Mouse (Mus musculus) ES-E14 (cell line): ENCODE data around the gene Taf5l. TPM values are rescaled to one million over a fixed set of nuclear protein-coding genes. Genes with fewer than 3 reads are reported as not detected.
A peak's percentile ranks its signal among the peaks of the same experiment; 100 is the strongest.

Experiments
- DNase-seq: peaks from one replicate; pipeline ENCODE4 v3.0.0-alpha.2; 2013; ENCODE audit warnings: low read depth, low spot score
- H3K27ac ChIP-seq: 2 replicates; pipeline ENCODE4 v1.5.1; 2012; ENCODE audit warnings: low read depth, mild to moderate bottlenecking, low read length, moderate library complexity, mixed read lengths; ENCODE audit not compliant: poor library complexity, insufficient read depth, severe bottlenecking
- H3K36me3 ChIP-seq: 2 replicates; pipeline ENCODE4 v1.6.1; 2012; ENCODE audit warnings: mild to moderate bottlenecking, low read length, moderate library complexity, mixed read lengths; ENCODE audit not compliant: control insufficient read depth, poor library complexity, insufficient read depth, severe bottlenecking
- H3K4me1 ChIP-seq, 2 experiments: fragments of 150-350 bp in 1 of 2; sonication (generic) in 1 of 2; 2 replicates each; pipeline ENCODE4 v1.6.1; 2012; ENCODE audit warnings: low read length in 2 of 2, mild to moderate bottlenecking in 1 of 2, mixed read lengths in 1 of 2; ENCODE audit not compliant: control insufficient read depth in 2 of 2, insufficient read depth in 2 of 2, poor library complexity in 1 of 2
- H3K4me3 ChIP-seq, 2 experiments: fragments of 150-350 bp in 1 of 2; sonication (generic) in 1 of 2; 2 replicates each; pipeline ENCODE4 v1.5.1; 2012; ENCODE audit warnings: low read length in 2 of 2, low read depth in 1 of 2, mild to moderate bottlenecking in 1 of 2, mixed read lengths in 1 of 2; ENCODE audit not compliant: insufficient read depth in 1 of 2, poor library complexity in 1 of 2, severe bottlenecking in 1 of 2
- H3K9ac ChIP-seq: 2 replicates; pipeline ENCODE4 v1.6.1; 2012; ENCODE audit warnings: low read depth, mild to moderate bottlenecking, low read length, mixed read lengths; ENCODE audit not compliant: poor library complexity, insufficient read depth, severe bottlenecking
- H3K9me3 ChIP-seq: fragments of 150-350 bp; sonication (generic); 2 replicates; pipeline ENCODE4 v1.6.1; 2012; ENCODE audit warnings: low read depth, mild to moderate bottlenecking, low read length; ENCODE audit not compliant: control insufficient read depth, insufficient read depth
- CHD2 ChIP-seq: IDR thresholded peaks from 2 replicates; pipeline ENCODE4 v1.6.1; 2014; ENCODE audit warnings: mild to moderate bottlenecking, low read depth, low read length, inconsistent platforms
- HCFC1 ChIP-seq: IDR thresholded peaks from 2 replicates; pipeline ENCODE4 v1.6.1; 2012; ENCODE audit warnings: low read length, inconsistent platforms, borderline replicate concordance; ENCODE audit not compliant: insufficient read depth
- MAFK ChIP-seq: IDR thresholded peaks from 2 replicates; pipeline ENCODE4 v1.6.1; 2014; ENCODE audit warnings: mild to moderate bottlenecking, low read depth, low read length, inconsistent platforms; ENCODE audit not compliant: insufficient read depth
- ZC3H11A ChIP-seq: IDR thresholded peaks from 2 replicates; pipeline ENCODE4 v1.6.1; 2012; ENCODE audit warnings: low read depth, mild to moderate bottlenecking, inconsistent platforms, low read length, borderline replicate concordance
- ZNF384 ChIP-seq: IDR thresholded peaks from 2 replicates; pipeline ENCODE4 v1.6.1; 2012; ENCODE audit warnings: low read depth, low read length, inconsistent platforms
- in situ Hi-C, 2 experiments: fragments of 600-800 bp; cut with MboI; formaldehyde crosslinking; loops; one replicate each; pipeline ENCODE4 v1.15.1; 2025; ENCODE audit warnings: low sequenced_read_pairs in 2 of 2, inconsistent platforms in 1 of 2; ENCODE audit not compliant: unreplicated experiment in 2 of 2
- total RNA-seq: library from RNA; depleted of rRNA; stranded (reverse); fragments of 300-350 nt; gene quantifications from 2 replicates; pipeline ENCODE4 v1.2.3, GENCODE M21; 2012

Taf5l gene
- total RNA-seq, 1 experiment, result 95.4 TPM

- Histone ChIP-seq H3K4me3 (peak overlapping the region; percentile 73 to 92), H3K4me1 (peaks cover 0 to 2% of the 10 kb centered on the region in 2 experiments; a peak in 1 of 4 replicates), H3K27ac (peak overlapping the region; percentile 25; the same call in 1 of the 2 replicates), H3K9ac (peak overlapping the region; percentile 92), H3K9me3 (no peaks in the 10 kb centered on the region), H3K36me3 (no peaks in the 10 kb centered on the region)
- no peak for TF ChIP-seq ZNF384
- TF ChIP-seq HCFC1, result no peak
- no peak for TF ChIP-seq MAFK
- no peak for TF ChIP-seq CHD2
- no peak for TF ChIP-seq ZC3H11A
- in situ Hi-C loops, result no loop called here
- peak; percentile 15 for DNase-seq
Observed at GRCm38 (mm10) chr8:123982291-123982793, 38.9 kb downstream of the Taf5l start.

- no peak overlapping the region for H3K27ac ChIP-seq
- in situ Hi-C loops, result no loop called here
- H3K4me1 ChIP-seq, result peaks cover 0 to 2% of the 10 kb centered on the region in 2 experiments; a peak in 1 of 4 replicates
- no peak overlapping the region for H3K9ac ChIP-seq
- no peaks in the 10 kb centered on the region for H3K9me3 ChIP-seq
- no peak for DNase-seq
- H3K36me3 ChIP-seq, result no peaks in the 10 kb centered on the region
- TF ChIP-seq CHD2 (no peak), ZC3H11A (no peak), ZNF384 (no peak), MAFK (no peak), HCFC1 (no peak)
- no peak overlapping the region for H3K4me3 ChIP-seq
Observed at GRCm38 (mm10) chr8:123981674-123982073, 39.5 kb downstream of the Taf5l start.

GRCm38 (mm10) chr8:123980239-123980638, 41.0 kb downstream of the Taf5l start:
- H3K9me3 ChIP-seq, result no peaks in the 10 kb centered on the region
- H3K36me3 ChIP-seq, result no peaks in the 10 kb centered on the region
- peaks cover 0 to 2% of the 10 kb centered on the region in 2 experiments; a peak in 1 of 4 replicates for H3K4me1 ChIP-seq
- no peak overlapping the region for H3K27ac ChIP-seq
- no peak for DNase-seq
- no peak overlapping the region for H3K4me3 ChIP-seq
- no peak overlapping the region for H3K9ac ChIP-seq
- in situ Hi-C loops, result no loop called here
- TF ChIP-seq HCFC1 (no peak), CHD2 (no peak), MAFK (no peak), ZC3H11A (no peak), ZNF384 (no peak)

GRCm38 (mm10) chr8:123978926-123979325, 42.3 kb downstream of the Taf5l start:
- no peak overlapping the region for H3K4me3 ChIP-seq
- no peaks in the 10 kb centered on the region for H3K9me3 ChIP-seq
- no peaks in the 10 kb centered on the region; a peak in 1 of 4 replicates for H3K4me1 ChIP-seq
- no peak for TF ChIP-seq ZNF384
- no peak for TF ChIP-seq ZC3H11A
- TF ChIP-seq MAFK, result no peak
- no peak for TF ChIP-seq CHD2
- TF ChIP-seq HCFC1, result no peak
- in situ Hi-C loops, result no loop called here
- no peak for DNase-seq
- H3K27ac ChIP-seq, result no peak overlapping the region
- H3K9ac ChIP-seq, result no peak overlapping the region
- no peaks in the 10 kb centered on the region for H3K36me3 ChIP-seq
